Mouse (Mus musculus) liver, embryonic 11.5 days (tissue): ENCODE results near the gene Slc39a7. TPM values are rescaled to one million over a fixed set of nuclear protein-coding genes. Genes with fewer than 3 reads are reported as not detected.
"Not testable (repeated sequence)": the region's sequence is repeated elsewhere in the genome, so short reads cannot be mapped to it uniquely, and the experiment has no call there.

Source experiments
- ATAC-seq: fragments of 200-750 bp; cut with Nextera tagmentation; replicated peaks from 2 replicates; pipeline ENCODE4 v1.8.0; 2017; ENCODE audit warnings: moderate number of reproducible peaks, mild to moderate bottlenecking, moderate TSS enrichment, moderate library complexity; ENCODE audit not compliant: low FRiP score
- DNase-seq: peaks from one replicate; pipeline ENCODE4 v3.0.0-alpha.2; 2017; ENCODE audit warnings: low spot score
- H3K27ac ChIP-seq: fragments of 300-500 bp; sonication (generic); 2 replicates; pipeline ENCODE4 v1.5.1; 2014; ENCODE audit warnings: mild to moderate bottlenecking, low read depth, low read length, control low read depth
- H3K27me3 ChIP-seq: fragments of 300-500 bp; sonication (generic); replicated peaks from 2 replicates; pipeline ENCODE4 v1.6.1; 2014; ENCODE audit warnings: low read length, mixed read lengths; ENCODE audit not compliant: control insufficient read depth, insufficient read depth
- H3K36me3 ChIP-seq: fragments of 300-500 bp; sonication (generic); 2 replicates; pipeline ENCODE4 v1.6.1; 2014; ENCODE audit warnings: mild to moderate bottlenecking, low read length, moderate library complexity, mixed read lengths; ENCODE audit not compliant: control insufficient read depth, insufficient read depth
- H3K4me1 ChIP-seq: fragments of 300-500 bp; sonication (generic); replicated peaks from 2 replicates; pipeline ENCODE4 v1.6.1; 2014; ENCODE audit warnings: low read length, mixed read lengths; ENCODE audit not compliant: control insufficient read depth, insufficient read depth
- H3K4me2 ChIP-seq: fragments of 300-500 bp; sonication (generic); 2 replicates; pipeline ENCODE4 v1.6.1; 2014; ENCODE audit warnings: mild to moderate bottlenecking, control low read depth, moderate library complexity
- H3K4me3 ChIP-seq: fragments of 300-500 bp; sonication (generic); 2 replicates; pipeline ENCODE4 v1.5.1; 2014; ENCODE audit warnings: low read depth, low read length, control low read depth
- H3K9ac ChIP-seq: fragments of 300-500 bp; sonication (generic); 2 replicates; pipeline ENCODE4 v1.6.1; 2014; ENCODE audit warnings: low read depth, low read length, control low read depth
- H3K9me3 ChIP-seq: fragments of 300-500 bp; sonication (generic); 2 replicates; pipeline ENCODE4 v1.6.1; 2016; ENCODE audit warnings: low read length, inconsistent platforms, mixed read lengths; ENCODE audit not compliant: control insufficient read depth
- WGBS: fragments of 180-500 bp; shearing (Covaris S2); extraction: QIAGEN DNeasy Blood & Tissue Kit; methylation state at CpG from one replicate; pipeline ENCODE4 v1.1.7; 2014; 5-methylcytosine and 5-hydroxymethylcytosine counted together
- polyA plus RNA-seq: library from polyadenylated mRNA; unstranded; fragments of >200 nt; fragmentation: Nextera tagmentation; extraction: Ambion mirVana; gene quantifications from 2 replicates; pipeline ENCODE4 v1.2.1, GENCODE M21; 2014

Slc39a7 gene
- polyA plus RNA-seq, 1 experiment from 2014 or later, result 75.9 TPM

- Histone ChIP-seq H3K36me3 (no peaks in the 10 kb centered on the region), H3K4me2 (peak overlapping the region; percentile 98), H3K9ac (peak overlapping the region; percentile 66), H3K4me3 (peak overlapping the region; percentile 69), H3K9me3 (no peaks in the 10 kb centered on the region), H3K4me1 (peaks cover 5% of the 10 kb centered on the region; the same call in 1 of the 2 replicates), H3K27ac (no peak overlapping the region; the same call in 1 of the 2 replicates), H3K27me3 (peaks cover 16% of the 10 kb centered on the region)
- ATAC-seq (peak; percentile 55; the same call in 1 of the 2 replicates), DNase-seq (peak; percentile 56)
- WGBS, result 2% methylated on average over 84 of the region's 87 CpGs
These were observed 31.9 kb downstream of the Slc39a7 start for GRCm38 (mm10) chr17:33999341-34000149.

- DNase-seq, H3K4me2 ChIP-seq, H3K9me3 ChIP-seq, H3K9ac ChIP-seq, H3K27ac ChIP-seq, H3K36me3 ChIP-seq, ATAC-seq, H3K4me3 ChIP-seq, H3K4me1 ChIP-seq: not testable (repeated sequence)
- WGBS, result 36% methylated on average over 5 of the region's 5 CpGs
- peaks cover 16% of the 10 kb centered on the region for H3K27me3 ChIP-seq
These were observed 32.8 kb downstream of the Slc39a7 start for GRCm38 (mm10) chr17:33998697-33999096.

DNA sequence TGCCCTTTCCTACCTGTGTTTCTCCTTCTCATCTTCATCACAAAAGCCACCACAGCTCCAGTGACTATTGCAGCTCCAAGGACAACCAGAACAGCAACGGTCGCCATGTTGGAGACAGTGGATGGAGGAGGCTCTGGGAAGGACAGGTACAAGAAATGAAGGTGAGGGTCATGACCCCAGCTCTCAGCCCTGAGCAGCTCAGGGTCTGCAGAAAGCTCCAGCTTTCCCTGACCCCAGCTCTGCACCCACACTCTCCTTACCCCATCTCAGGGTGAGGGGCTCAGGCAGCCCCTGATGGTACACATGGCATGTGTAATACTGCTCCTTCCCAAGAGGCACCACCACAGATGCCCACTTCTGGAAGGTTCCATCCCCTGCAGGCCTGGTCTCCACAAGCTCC lies 34.5 kb downstream of the Slc39a7 start:
- not testable (repeated sequence) for DNase-seq

GRCm38 (mm10) chr17:33995651-33996050 lies 35.8 kb downstream of the Slc39a7 start:
- Histone ChIP-seq H3K36me3 (no peaks in the 10 kb centered on the region), H3K4me1 (peaks cover 5% of the 10 kb centered on the region; the same call in 1 of the 2 replicates), H3K9me3 (no peaks in the 10 kb centered on the region), H3K4me3 (no peak overlapping the region), H3K27me3 (peaks cover 10% of the 10 kb centered on the region), H3K4me2 (no peak overlapping the region), H3K27ac (no peak overlapping the region), H3K9ac (no peak overlapping the region)
- DNase-seq (no peak), ATAC-seq (no peak)
- 45% methylated on average over 3 of the region's 3 CpGs for WGBS

More for the DNA sequence above, 34.5 kb downstream of the Slc39a7 start:
- H3K9me3 ChIP-seq, H3K4me2 ChIP-seq, H3K27ac ChIP-seq, H3K4me3 ChIP-seq, H3K4me1 ChIP-seq, H3K9ac ChIP-seq, ATAC-seq, H3K36me3 ChIP-seq: not testable (repeated sequence)
- 82% methylated on average over 2 of the region's 2 CpGs for WGBS
- H3K27me3 ChIP-seq, result peaks cover 16% of the 10 kb centered on the region

DNA sequence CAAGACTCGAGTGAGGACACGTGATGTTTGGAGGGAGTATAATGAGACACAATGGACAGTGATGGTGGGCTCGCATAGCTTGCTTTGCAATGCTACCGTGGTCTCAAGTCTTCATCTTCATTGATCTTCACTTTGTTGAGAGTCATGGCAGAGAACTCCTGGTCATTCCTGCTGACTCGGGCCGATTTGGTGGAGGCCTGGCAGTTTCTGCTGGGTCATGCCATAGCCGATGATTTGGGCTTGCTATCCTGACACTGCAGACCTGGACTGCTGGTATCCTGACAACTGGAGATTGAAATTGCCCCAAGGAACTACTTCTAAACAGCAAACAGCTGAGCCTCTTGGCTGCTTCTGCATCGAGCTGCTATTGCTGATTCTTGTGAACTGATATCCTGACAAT lies 36.5 kb downstream of the Slc39a7 start:
- H3K27me3 ChIP-seq, result peaks cover 4% of the 10 kb centered on the region
- H3K9ac ChIP-seq, result no peak overlapping the region
- no peak for ATAC-seq
- DNase-seq, result no peak
- H3K36me3 ChIP-seq, result no peaks in the 10 kb centered on the region
- H3K4me1 ChIP-seq, result peaks cover 3% of the 10 kb centered on the region; the same call in 1 of the 2 replicates
- H3K4me2 ChIP-seq, result no peak overlapping the region
- no peak overlapping the region for H3K4me3 ChIP-seq
- no peak overlapping the region for H3K27ac ChIP-seq
- no peaks in the 10 kb centered on the region for H3K9me3 ChIP-seq
- WGBS, result 86% methylated on average over 8 of the region's 8 CpGs

DNA sequence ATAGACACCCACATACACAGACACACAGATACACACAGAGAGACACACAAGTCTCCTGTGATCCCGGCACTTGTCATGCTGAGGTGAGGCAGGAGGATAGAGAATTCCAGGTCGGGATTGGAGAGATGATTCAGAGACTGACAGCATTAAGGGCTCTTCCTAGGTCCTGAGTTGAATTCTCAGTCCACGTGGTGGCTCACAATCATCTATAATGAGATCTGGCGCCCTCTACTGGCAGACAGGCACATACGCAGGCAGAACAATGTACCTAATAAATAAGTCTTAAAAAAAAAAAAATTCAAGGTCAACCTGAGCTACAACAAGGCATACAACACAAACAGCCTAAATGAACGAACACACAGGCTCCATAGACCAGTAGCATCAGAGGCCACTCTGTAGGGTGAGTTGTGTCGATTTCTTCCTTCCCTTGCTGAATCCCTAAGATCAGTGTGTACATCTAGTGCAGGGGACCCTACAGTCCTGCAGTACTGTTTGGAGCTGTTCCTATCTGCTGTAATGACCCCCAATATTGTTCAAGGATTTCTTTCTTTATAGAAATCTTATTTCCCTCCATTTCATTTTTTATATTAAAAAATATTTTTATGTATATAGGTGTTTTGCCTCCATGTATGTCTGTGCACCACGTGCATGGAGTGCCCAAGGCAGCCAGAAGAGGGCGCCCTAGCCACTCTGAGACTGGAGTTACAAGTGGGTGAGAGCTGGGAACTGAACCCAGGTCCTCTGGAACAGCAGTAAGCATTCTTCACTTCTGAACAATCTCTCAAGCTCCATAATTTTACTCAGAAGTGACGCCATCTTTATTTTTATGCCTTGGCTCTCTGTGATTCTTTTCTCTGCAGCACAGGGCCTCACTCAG lies 39.5 kb downstream of the Slc39a7 start:
- no peak; the same call in 1 of the 2 replicates for ATAC-seq
- no peak overlapping the region for H3K27ac ChIP-seq
- peak; percentile 40 for DNase-seq

GRCm38 (mm10) chr17:33982136-33982535 lies 49.3 kb downstream of the Slc39a7 start:
- Histone ChIP-seq H3K27me3 (peaks cover 18% of the 10 kb centered on the region), H3K4me1 (peaks cover 21% of the 10 kb centered on the region), H3K4me2 (peak overlapping the region; percentile 74)
- H3K27ac ChIP-seq, H3K9me3 ChIP-seq, DNase-seq, H3K9ac ChIP-seq, H3K36me3 ChIP-seq, ATAC-seq, H3K4me3 ChIP-seq: not testable (repeated sequence)
- 4% methylated on average over 8 of the region's 8 CpGs for WGBS

More for the DNA sequence above, 39.5 kb downstream of the Slc39a7 start:
- H3K4me2 ChIP-seq, result no peak overlapping the region
- no peaks in the 10 kb centered on the region for H3K4me1 ChIP-seq
- 31% methylated on average over 10 of the region's 10 CpGs for WGBS
- H3K27me3 ChIP-seq, result no peaks in the 10 kb centered on the region; the same call in 1 of the 2 replicates
- H3K9me3 ChIP-seq, result no peaks in the 10 kb centered on the region
- H3K4me3 ChIP-seq, result no peak overlapping the region
- H3K36me3 ChIP-seq, result no peaks in the 10 kb centered on the region
- H3K9ac ChIP-seq, result no peak overlapping the region

DNA sequence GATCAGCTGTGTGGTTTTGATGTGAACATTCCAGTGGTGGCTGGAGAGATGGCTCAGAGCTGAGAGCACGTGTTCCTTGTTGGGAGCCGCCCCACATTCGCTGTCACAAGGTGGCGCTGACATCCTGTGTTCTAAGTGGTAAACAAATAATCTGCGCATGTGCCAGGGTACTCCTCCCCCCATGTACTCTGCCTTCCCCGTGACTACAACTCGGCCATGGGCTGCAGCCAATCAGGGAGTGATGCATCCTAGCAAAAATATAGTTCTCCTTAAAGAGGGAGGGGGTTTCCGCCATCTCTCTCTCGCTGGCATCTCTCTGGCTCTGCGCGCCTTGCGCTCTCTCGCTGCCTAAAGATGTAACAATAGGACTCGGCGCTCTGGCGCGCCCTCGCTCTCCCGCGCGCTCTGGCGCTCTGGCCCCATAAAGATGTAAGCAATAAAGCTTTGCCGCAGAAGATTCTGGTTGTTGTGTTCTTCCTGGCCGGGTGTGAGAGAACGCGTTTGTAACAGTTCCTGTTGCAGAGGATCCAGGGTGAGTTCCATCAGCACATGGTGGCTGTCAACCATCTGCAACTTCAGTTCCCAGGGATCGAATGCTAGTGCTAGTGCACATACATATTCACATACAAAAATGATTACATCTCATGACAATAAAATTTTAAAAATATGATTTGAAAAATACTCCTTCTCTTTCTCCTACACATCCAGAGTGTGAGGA lies 50.1 kb downstream of the Slc39a7 start:
- WGBS, result 1% methylated on average over 27 of the region's 27 CpGs

More for the DNA sequence above, 50.1 kb downstream of the Slc39a7 start:
- peak overlapping the region; percentile 68; the same call in 1 of the 2 replicates for H3K27ac ChIP-seq
- H3K27me3 ChIP-seq, result peaks cover 18% of the 10 kb centered on the region
- H3K4me1 ChIP-seq, result peaks cover 21% of the 10 kb centered on the region
- not testable (repeated sequence) for H3K36me3 ChIP-seq, H3K9me3 ChIP-seq
- H3K4me3 ChIP-seq, result peak overlapping the region; percentile 57
- peak overlapping the region; percentile 74 for H3K4me2 ChIP-seq
- peak; percentile 81 for ATAC-seq
- DNase-seq, result peak; percentile 85
- peak overlapping the region; percentile 61; the same call in 1 of the 2 replicates for H3K9ac ChIP-seq
